Mouse (Mus musculus): Measurements from ENCODE around the gene Rapgef3.

- TF ChIP-seq TAL1 (IDR thresholded peaks at IDR 0.05; ENCODE audit: low read length) (no peak), GATA1 (IDR thresholded peaks at IDR 0.05; ENCODE audit: low read length) (no peak)
These were observed 51.0 kb downstream of the Rapgef3 start for GRCm38 (mm10) chr15:97716782-97717181.
